Mouse (Mus musculus): Measurements from ENCODE around the gene 2810006K23Rik. TPM values are rescaled to one million over a fixed set of nuclear protein-coding genes. Genes with fewer than 3 reads are reported as not detected.

The 2810006K23Rik gene
- total RNA-seq (2012; rRNA removed) = 6.5 and 7.6 TPM in 2 replicates
- polyA plus RNA-seq (2012; ENCODE audit: insufficient read depth in 1 of 2, insufficient read length in 2 of 2, low read depth in 1 of 2, low replicate concordance in 2 of 2, missing spikeins in 1 of 2) = 10 to 100 TPM in 1 of 2 experiments, not detected in 1; 13.3 TPM

DNA sequence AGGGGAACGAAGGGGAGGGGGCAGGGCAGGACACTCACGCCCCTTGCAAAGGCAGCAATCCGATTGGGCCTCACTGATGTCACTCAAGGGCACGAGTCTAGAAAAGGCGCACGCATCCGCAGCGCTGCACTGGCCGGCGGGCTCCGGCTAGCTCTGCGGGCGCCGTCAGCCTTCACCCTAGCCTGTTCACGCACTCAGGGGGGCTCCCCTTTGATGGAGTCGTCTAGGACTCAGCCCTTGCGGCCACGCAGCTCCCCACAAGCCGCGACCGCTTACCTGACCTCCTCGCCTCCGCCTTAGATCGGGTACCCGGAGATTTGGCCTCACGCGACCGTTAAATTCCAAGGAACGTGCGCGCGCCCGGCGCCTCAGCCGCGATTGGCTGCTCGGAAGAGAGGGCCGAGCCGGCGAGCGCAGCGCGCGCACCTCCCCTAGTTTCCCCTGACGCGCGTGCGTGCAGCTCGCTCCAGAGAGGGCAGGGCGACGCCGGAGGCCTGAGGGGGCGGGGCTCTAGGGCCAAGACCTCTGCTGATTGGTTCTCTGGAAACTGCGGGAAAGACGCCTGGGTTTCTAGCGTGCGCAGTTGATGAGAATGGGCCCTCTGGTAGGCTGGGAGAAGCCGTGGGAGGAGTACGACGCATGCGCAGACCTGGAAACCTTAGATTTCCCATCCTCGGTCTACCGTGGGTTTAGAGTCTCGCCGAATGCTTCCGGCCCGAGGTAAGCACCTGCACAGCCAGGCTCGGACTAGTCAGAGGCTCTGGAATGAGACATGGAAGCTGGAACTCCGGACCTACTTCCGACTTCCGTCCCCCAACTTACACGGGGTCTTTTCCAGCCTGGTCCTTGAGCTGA is at the start of gene 2810006K23Rik, which contains the start of gene Mphosph9:
Gene 2810006K23Rik, plus strand, starts transcription at position 580 of the 855 bp plus-strand sequence.
Gene Mphosph9, minus strand, starts transcription at position 463 of the 855 bp plus-strand sequence.
- no peaks in the 10 kb centered on the region for H3K27me3 ChIP-seq (ENCODE audit: control insufficient read depth in 1 of 2, insufficient read depth in 2 of 2, low read length in 2 of 2)
- peaks cover 13% of the 10 kb centered on the region for H3K79me2 ChIP-seq (ENCODE audit: control insufficient read depth, insufficient read depth, low read length, poor library complexity)
- peaks cover 0 to 17% of the 10 kb centered on the region in 2 experiments; a peak in 2 of 4 replicates for H3K36me3 ChIP-seq (ENCODE audit: control insufficient read depth in 1 of 2, insufficient read depth in 2 of 2, low read length in 2 of 2)
- DNase-seq (ENCODE audit: low read depth, low spot score) = peak; percentile 100
- no peaks in the 10 kb centered on the region for H3K9me3 ChIP-seq (replicated peaks; ENCODE audit: insufficient read depth, low read length)
- peak within 1 kb of the TSS; percentile 89 to 94 for H3K4me3 ChIP-seq (ENCODE audit: control insufficient read depth in 1 of 2, insufficient read depth in 1 of 2, low read depth in 2 of 2, low read length in 2 of 2)
- peak within 1 kb of the TSS; percentile 97 for H3K27ac ChIP-seq (ENCODE audit: control insufficient read depth, low read depth, low read length)
- H3K4me1 ChIP-seq (ENCODE audit: control insufficient read depth in 1 of 2, insufficient read depth in 2 of 2, low read length in 2 of 2) = peaks cover 4 to 9% of the 10 kb centered on the region in 2 experiments
- H3K9ac ChIP-seq (ENCODE audit: control insufficient read depth, low read depth, low read length, poor library complexity, severe bottlenecking) = peak within 1 kb of the TSS; percentile 92
- TF ChIP-seq EP300 (IDR thresholded peaks at IDR 0.05; ENCODE audit: low read depth in 1 of 2, low read length in 2 of 2) (no peak), MAZ (IDR thresholded peaks at IDR 0.05; ENCODE audit: low read depth, low read length) (0 out of 2 replicates have a peak, but pooled peaks have one; percentile 31), TAL1 (IDR thresholded peaks at IDR 0.05; ENCODE audit: low read length) (no peak), GABPA (IDR thresholded peaks at IDR 0.05; ENCODE audit: low read depth, low read length) (no peak), CHD2 (IDR thresholded peaks at IDR 0.05; ENCODE audit: low read length) (peak; percentile 79), MYB (IDR thresholded peaks at IDR 0.05; ENCODE audit: low read depth, low read length) (peak; percentile 85), ZMIZ1 (IDR thresholded peaks at IDR 0.05; ENCODE audit: low read depth, low read length) (peak; percentile 99), CTCF (IDR thresholded peaks at IDR 0.05 in 2 of 3, conservative IDR thresholded peaks at IDR 0.05 in 1 of 3; ENCODE audit: control insufficient read depth in 1 of 3, insufficient read depth in 1 of 3, low read depth in 2 of 3, low read length in 3 of 3, poor library complexity in 1 of 3, severe bottlenecking in 1 of 3) (no peak), ZC3H11A (IDR thresholded peaks at IDR 0.05; ENCODE audit: low read depth, low read length) (no peak), E2F4 (IDR thresholded peaks at IDR 0.05; ENCODE audit: borderline replicate concordance, low read depth, low read length) (no peak), CHD1 (IDR thresholded peaks at IDR 0.05; ENCODE audit: low read depth, low read length) (no peak; the same call in 1 of the 2 replicates), ZKSCAN1 (IDR thresholded peaks at IDR 0.05; ENCODE audit: low read depth, low read length) (no peak), TBP (IDR thresholded peaks at IDR 0.05; ENCODE audit: low read depth, low read length) (peak; percentile 98), USF1 (IDR thresholded peaks at IDR 0.05; ENCODE audit: low read depth, low read length) (peak; percentile 67; the same call in 1 of the 2 replicates), SMC3 (IDR thresholded peaks at IDR 0.05; ENCODE audit: low read depth, low read length) (no peak), JUND (IDR thresholded peaks at IDR 0.05; ENCODE audit: low read depth, low read length) (no peak), USF2 (IDR thresholded peaks at IDR 0.05; ENCODE audit: borderline replicate concordance in 1 of 2, insufficient read depth in 1 of 2, low read depth in 1 of 2, low read length in 2 of 2) (no peak), KAT2A (conservative IDR thresholded peaks at IDR 0.05; ENCODE audit: low read depth, low read length) (no peak; the same call in 1 of the 2 replicates), NRF1 (IDR thresholded peaks at IDR 0.05; ENCODE audit: insufficient read depth, low read depth, low read length, poor library complexity, severe bottlenecking) (peak; percentile 85), MYC (IDR thresholded peaks at IDR 0.05; ENCODE audit: low read depth, low read length) (peak; percentile 34; the same call in 1 of the 2 replicates), POLR2AphosphoS5 (IDR thresholded peaks at IDR 0.05; ENCODE audit: borderline replicate concordance, low read depth, low read length) (peak; percentile 87; the same call in 1 of the 2 replicates), ETS1 (IDR thresholded peaks at IDR 0.05; ENCODE audit: low read depth, low read length) (peak; percentile 23; the same call in 1 of the 2 replicates), RCOR1 (IDR thresholded peaks at IDR 0.05; ENCODE audit: low read depth, low read length) (no peak), MAX (IDR thresholded peaks at IDR 0.05; ENCODE audit: low read length) (peak; percentile 68), POLR2AphosphoS2 (IDR thresholded peaks at IDR 0.05; ENCODE audit: low read length) (peak; percentile 99), ZNF384 (IDR thresholded peaks at IDR 0.05; ENCODE audit: low read depth, low read length) (no peak), GATA1 (IDR thresholded peaks at IDR 0.05; ENCODE audit: low read depth, low read length) (no peak), SIN3A (IDR thresholded peaks at IDR 0.05; ENCODE audit: low read length) (peak; percentile 63), HCFC1 (IDR thresholded peaks at IDR 0.05; ENCODE audit: low read depth, low read length) (peak; percentile 75; the same call in 1 of the 2 replicates), TCF12 (IDR thresholded peaks at IDR 0.05; ENCODE audit: low read depth, low read length) (0 out of 2 replicates have a peak, but pooled peaks have one; percentile 14), MAFK (IDR thresholded peaks at IDR 0.05; ENCODE audit: borderline replicate concordance, low read depth, low read length) (no peak), RAD21 (IDR thresholded peaks at IDR 0.05; ENCODE audit: low read depth, low read length) (no peak), BHLHE40 (IDR thresholded peaks at IDR 0.05; ENCODE audit: borderline replicate concordance, low read depth, low read length) (peak; percentile 72; the same call in 1 of the 2 replicates), MEF2A (IDR thresholded peaks at IDR 0.05; ENCODE audit: extremely low read depth, insufficient replicate concordance, low read depth, low read length, poor library complexity, severe bottlenecking) (no peak)

All from MEL (cell line).